8 mouse cellular contexts compared by ENCODE assay signal in genomic region chr4:131873293-131874168, GRCm38 (mm10). TPM values are rescaled to one million over a fixed set of nuclear protein-coding genes. Genes with fewer than 3 reads are reported as not detected.
DNase-seq lines count a peak whose midpoint lies in the region; ATAC-seq and TF ChIP-seq lines count a peak whose summit lies in the region.

TSS of gene Srsf4 (plus strand) at chr4:131873617.

- H3K4me3 ChIP-seq in cortical plate, adult 2 months (ENCODE audit: insufficient read depth, low read length), result peak within 1 kb of the TSS; percentile 65

- TF ChIP-seq POLR2A in cortical plate, adult 2 months (IDR thresholded peaks at IDR 0.05; ENCODE audit: extremely low read depth, insufficient read depth, low read length), result peak; percentile 95

- TF ChIP-seq CTCF in cortical plate, adult 2 months (IDR thresholded peaks at IDR 0.05; ENCODE audit: extremely low read depth, insufficient read depth, low read length), result no peak

- peak within 1 kb of the TSS; percentile 100 for H3K27ac ChIP-seq in cortical plate, adult 2 months (ENCODE audit: insufficient read depth, low read length)

- ATAC-seq in activated CD4-positive, CD25-positive, alpha-beta regulatory T cell, adult 4 months, result peak; percentile 93
- ATAC-seq in megakaryocyte progenitor cell, adult 5-6 weeks (replicated peaks; ENCODE audit: poor library complexity), result peak; percentile 89

- H3K4me1 ChIP-seq in cortical plate, adult 2 months (ENCODE audit: control insufficient read depth, insufficient read depth, low read length), result peaks cover 4% of the 10 kb centered on the region; the same call in 1 of the 2 replicates

- DNase-seq in gastrocnemius, postnatal 10 days, result peak; percentile 95
- DNase-seq in induced T-regulatory cell, adult 2 months (ENCODE audit: low read depth), result peak; percentile 97
- peak; percentile 79 to 87 for DNase-seq in left cerebral cortex, adult 9 months (ENCODE audit: low spot score in 2 of 2)
- DNase-seq in right cerebral cortex, postnatal 14 days, result peak; percentile 96
- DNase-seq in urinary bladder, postnatal 36 days (ENCODE audit: low spot score in 2 of 2), result peak; percentile 87 to 93

RNA-seq across cellular contexts. Expression of gene Srsf4, which starts in this region (rescaled TPM):
- 10 to 100 TPM; 10.8 to 12.2 TPM for polyA plus RNA-seq in activated CD4-positive, CD25-positive, alpha-beta regulatory T cell, adult 4 months (2017; shearing (Covaris generic))
- 67.9 and 71.5 TPM in 2 replicates for polyA plus RNA-seq in cortical plate, adult 2 months (2012; rRNA removed)
- 10 to 100 TPM; 43.0 to 57.9 TPM for total RNA-seq in gastrocnemius, postnatal 10 days (2021)
- 36.1 and 42.4 TPM in 2 replicates for total RNA-seq in megakaryocyte progenitor cell, adult 5-6 weeks (2015)
- total RNA-seq in megakaryocyte progenitor cell, adult 5-6 weeks (2017), result 58.2 and 86.6 TPM in 2 replicates

Comparison
In these comparisons a context has a peak if more than half of its experiments do, and no peak if none do; other contexts are left out.
1. Peak in every context shown above with its lines: DNase-seq, ATAC-seq, H3K4me3 ChIP-seq and H3K27ac ChIP-seq.